Mouse (Mus musculus) embryonic fibroblast, embryonic 13.5 days (primary cell): ENCODE measurements around the gene Atp4b. TPM values are rescaled to one million over a fixed set of nuclear protein-coding genes. Genes with fewer than 3 reads are reported as not detected.

Experiments
- H3K27ac ChIP-seq: 2 replicates; pipeline ENCODE4 v1.5.1; 2012; ENCODE audit warnings: low read length, control low read depth, inconsistent platforms; ENCODE audit not compliant: insufficient read depth
- H3K4me1 ChIP-seq: 2 replicates; pipeline ENCODE4 v1.6.1; 2011; ENCODE audit warnings: low read length; ENCODE audit not compliant: control insufficient read depth, insufficient read depth
- H3K4me3 ChIP-seq: 2 replicates; pipeline ENCODE4 v1.5.1; 2011; ENCODE audit warnings: mild to moderate bottlenecking, control low read depth, low read length; ENCODE audit not compliant: insufficient read depth
- CTCF ChIP-seq: IDR thresholded peaks from 2 replicates; pipeline ENCODE4 v1.5.1; 2011; ENCODE audit warnings: mild to moderate bottlenecking, control low read depth, low read length, moderate library complexity, borderline replicate concordance; ENCODE audit not compliant: insufficient read depth
- POLR2A ChIP-seq: IDR thresholded peaks from 2 replicates; pipeline ENCODE4 v1.6.1; 2011; ENCODE audit warnings: low read depth, mild to moderate bottlenecking, control low read depth, low read length, moderate library complexity
- polyA plus RNA-seq: library from polyadenylated mRNA; stranded (reverse); fragments of >200 nt; gene quantifications from 2 replicates; pipeline ENCODE4 v1.2.4, GENCODE M21; 2011; ENCODE audit warnings: low read depth; ENCODE audit not compliant: missing spikeins, insufficient read length

The Atp4b gene
- polyA plus RNA-seq, 1 experiment: not detected

- Histone ChIP-seq H3K4me1 (no peaks in the 10 kb centered on the region), H3K4me3 (no peak overlapping the region), H3K27ac (no peak overlapping the region)
- TF ChIP-seq POLR2A: no peak
- no peak for TF ChIP-seq CTCF
These were observed 8.9 kb downstream of the Atp4b start for GRCm38 (mm10) chr8:13387728-13388127.

GRCm38 (mm10) chr8:13386366-13386765 lies 10.3 kb downstream of the Atp4b start:
- no peak overlapping the region for H3K27ac ChIP-seq
- no peaks in the 10 kb centered on the region for H3K4me1 ChIP-seq
- H3K4me3 ChIP-seq: no peak overlapping the region
- TF ChIP-seq POLR2A (no peak), CTCF (no peak)

- Histone ChIP-seq H3K4me1 (no peaks in the 10 kb centered on the region), H3K4me3 (no peak overlapping the region), H3K27ac (no peak overlapping the region)
- TF ChIP-seq POLR2A (no peak), CTCF (no peak)
These were observed 13.6 kb downstream of the Atp4b start for GRCm38 (mm10) chr8:13382999-13383398.

GRCm38 (mm10) chr8:13382536-13382935 lies 14.1 kb downstream of the Atp4b start:
- no peak overlapping the region for H3K4me3 ChIP-seq
- TF ChIP-seq CTCF (no peak), POLR2A (no peak)

GRCm38 (mm10) chr8:13381630-13382029 lies 15.0 kb downstream of the Atp4b start:
- no peak overlapping the region for H3K4me3 ChIP-seq
- no peak overlapping the region for H3K27ac ChIP-seq
- H3K4me1 ChIP-seq: no peaks in the 10 kb centered on the region
- no peak for TF ChIP-seq CTCF
- TF ChIP-seq POLR2A: no peak

More at GRCm38 (mm10) chr8:13382536-13382935, 14.1 kb downstream of the Atp4b start:
- no peak overlapping the region for H3K27ac ChIP-seq
- H3K4me1 ChIP-seq: no peaks in the 10 kb centered on the region

GRCm38 (mm10) chr8:13373151-13373662 lies 23.4 kb downstream of the Atp4b start:
- 0 out of 2 replicates have a peak, but pooled peaks cover 3% of the 10 kb centered on the region for H3K4me1 ChIP-seq
- TF ChIP-seq CTCF: no peak
- H3K27ac ChIP-seq: no peak overlapping the region
- no peak overlapping the region for H3K4me3 ChIP-seq

- no peak for TF ChIP-seq POLR2A
- no peak for TF ChIP-seq CTCF
- Histone ChIP-seq H3K4me1 (no peaks in the 10 kb centered on the region), H3K27ac (no peak overlapping the region), H3K4me3 (no peak overlapping the region)
These were observed 34.8 kb downstream of the Atp4b start for GRCm38 (mm10) chr8:13361865-13362264.

- Histone ChIP-seq H3K4me1 (no peaks in the 10 kb centered on the region), H3K4me3 (no peak overlapping the region), H3K27ac (no peak overlapping the region)
- TF ChIP-seq POLR2A (no peak), CTCF (no peak)
These were observed 36.4 kb downstream of the Atp4b start for GRCm38 (mm10) chr8:13360213-13360612.

- no peak for TF ChIP-seq CTCF
- no peak for TF ChIP-seq POLR2A
- Histone ChIP-seq H3K4me3 (no peak overlapping the region), H3K4me1 (peaks cover 2% of the 10 kb centered on the region), H3K27ac (no peak overlapping the region)
These were observed 39.9 kb downstream of the Atp4b start for GRCm38 (mm10) chr8:13356681-13357080.

- TF ChIP-seq CTCF (no peak), POLR2A (no peak)
- Histone ChIP-seq H3K4me1 (peaks cover 4% of the 10 kb centered on the region), H3K4me3 (no peak overlapping the region), H3K27ac (no peak overlapping the region)
These were observed 40.4 kb downstream of the Atp4b start for GRCm38 (mm10) chr8:13356221-13356620.

- TF ChIP-seq POLR2A (no peak), CTCF (no peak)
- Histone ChIP-seq H3K4me3 (no peak overlapping the region), H3K27ac (no peak overlapping the region), H3K4me1 (peaks cover 4% of the 10 kb centered on the region)
These were observed 42.7 kb downstream of the Atp4b start for GRCm38 (mm10) chr8:13353883-13354282.
